Mouse (Mus musculus): ENCODE results near the gene Cx3cr1. TPM values are rescaled to one million over a fixed set of nuclear protein-coding genes. Genes with fewer than 3 reads are reported as not detected.
"Not testable (repeated sequence)": the region's sequence is repeated elsewhere in the genome, so short reads cannot be mapped to it uniquely, and the experiment has no call there.

Cx3cr1 gene
- polyA plus RNA-seq, 1 experiment from 2014 or later: 8.9 TPM

- no peaks in the 10 kb centered on the region for H3K36me3 ChIP-seq
- ATAC-seq (ENCODE audit: insufficient number of reproducible peaks, insufficient read depth, low FRiP score, low TSS enrichment, low read depth): no peak
- 83% methylated on average over 18 of the region's 18 CpGs for WGBS
These were observed 46.4 kb downstream of the Cx3cr1 start, which contains the start of gene Xirp1 for GRCm38 (mm10) chr9:120023086-120023811. Gene Xirp1 (minus strand): TSS chr9:120023598.

GRCm38 (mm10) chr9:120021164-120021563, 48.5 kb downstream of the Cx3cr1 start:
- WGBS: 59% methylated on average over 5 of the region's 5 CpGs
- Histone ChIP-seq H3K4me3 (no peak overlapping the region), H3K4me2 (no peak overlapping the region), H3K9ac (no peak overlapping the region), H3K9me3 (no peaks in the 10 kb centered on the region), H3K4me1 (peaks cover 13% of the 10 kb centered on the region), H3K27ac (no peak overlapping the region), H3K27me3 (no peaks in the 10 kb centered on the region), H3K36me3 (no peaks in the 10 kb centered on the region)
- no peak for ATAC-seq (ENCODE audit: insufficient number of reproducible peaks, insufficient read depth, low FRiP score, low TSS enrichment, low read depth)

More at GRCm38 (mm10) chr9:120023086-120023811, 46.4 kb downstream of the Cx3cr1 start, which contains the start of gene Xirp1:
- H3K4me1 ChIP-seq: peaks cover 23% of the 10 kb centered on the region
- no peaks in the 10 kb centered on the region for H3K27me3 ChIP-seq
- no peaks in the 10 kb centered on the region for H3K9me3 ChIP-seq
- H3K4me3 ChIP-seq: no peak within 1 kb of the TSS
- no peak within 1 kb of the TSS for H3K27ac ChIP-seq
- no peak within 1 kb of the TSS for H3K4me2 ChIP-seq
- no peak within 1 kb of the TSS for H3K9ac ChIP-seq

GRCm38 (mm10) chr9:120020285-120020890, 49.3 kb downstream of the Cx3cr1 start:
- peak overlapping the region; percentile 39; the same call in 1 of the 2 replicates for H3K27ac ChIP-seq
- H3K27me3 ChIP-seq: no peaks in the 10 kb centered on the region
- ATAC-seq (ENCODE audit: insufficient number of reproducible peaks, insufficient read depth, low FRiP score, low TSS enrichment, low read depth): no peak
- peaks cover 13% of the 10 kb centered on the region for H3K4me1 ChIP-seq
- H3K4me2 ChIP-seq: no peak overlapping the region
- H3K36me3 ChIP-seq: no peaks in the 10 kb centered on the region
- WGBS: 37% methylated on average over 7 of the region's 7 CpGs
- no peak overlapping the region for H3K9ac ChIP-seq
- H3K9me3 ChIP-seq: no peaks in the 10 kb centered on the region
- H3K4me3 ChIP-seq: no peak overlapping the region

- no peaks in the 10 kb centered on the region for H3K36me3 ChIP-seq
- 70% methylated on average over 10 of the region's 10 CpGs for WGBS
- no peak overlapping the region for H3K27ac ChIP-seq
- H3K4me1 ChIP-seq: peaks cover 13% of the 10 kb centered on the region
- H3K9me3 ChIP-seq: no peaks in the 10 kb centered on the region
- H3K9ac ChIP-seq: no peak overlapping the region
- no peak overlapping the region for H3K4me3 ChIP-seq
- no peaks in the 10 kb centered on the region for H3K27me3 ChIP-seq
- ATAC-seq (ENCODE audit: insufficient number of reproducible peaks, insufficient read depth, low FRiP score, low TSS enrichment, low read depth): no peak
- H3K4me2 ChIP-seq: no peak overlapping the region
These were observed 52.7 kb downstream of the Cx3cr1 start for GRCm38 (mm10) chr9:120016956-120017355.

- Histone ChIP-seq H3K4me3 (no peak overlapping the region), H3K27ac (no peak overlapping the region), H3K36me3 (no peaks in the 10 kb centered on the region), H3K27me3 (no peaks in the 10 kb centered on the region), H3K9me3 (no peaks in the 10 kb centered on the region), H3K4me2 (no peak overlapping the region), H3K9ac (no peak overlapping the region), H3K4me1 (peaks cover 9% of the 10 kb centered on the region)
- WGBS: 74% methylated on average over 6 of the region's 6 CpGs
- no peak for ATAC-seq (ENCODE audit: insufficient number of reproducible peaks, insufficient read depth, low FRiP score, low TSS enrichment, low read depth)
These were observed 54.9 kb downstream of the Cx3cr1 start for GRCm38 (mm10) chr9:120014828-120015227.

GRCm38 (mm10) chr9:120013251-120013820, 56.3 kb downstream of the Cx3cr1 start:
- Histone ChIP-seq H3K9me3 (no peaks in the 10 kb centered on the region), H3K4me2 (no peak overlapping the region), H3K36me3 (no peaks in the 10 kb centered on the region), H3K27me3 (no peaks in the 10 kb centered on the region), H3K9ac (no peak overlapping the region), H3K4me3 (no peak overlapping the region), H3K27ac (no peak overlapping the region), H3K4me1 (peaks cover 9% of the 10 kb centered on the region)
- 66% methylated on average over 11 of the region's 11 CpGs for WGBS
- ATAC-seq (ENCODE audit: insufficient number of reproducible peaks, insufficient read depth, low FRiP score, low TSS enrichment, low read depth): no peak

- no peak overlapping the region for H3K4me2 ChIP-seq
- no peaks in the 10 kb centered on the region for H3K9me3 ChIP-seq
- ATAC-seq (ENCODE audit: insufficient number of reproducible peaks, insufficient read depth, low FRiP score, low TSS enrichment, low read depth): no peak
- H3K4me3 ChIP-seq: no peak overlapping the region
- no peaks in the 10 kb centered on the region for H3K36me3 ChIP-seq
- 84% methylated on average over 5 of the region's 5 CpGs for WGBS
- H3K4me1 ChIP-seq: peaks cover 9% of the 10 kb centered on the region
- H3K27ac ChIP-seq: no peak overlapping the region
- H3K9ac ChIP-seq: no peak overlapping the region
- H3K27me3 ChIP-seq: no peaks in the 10 kb centered on the region
These were observed 56.9 kb downstream of the Cx3cr1 start for GRCm38 (mm10) chr9:120012781-120013180.

- H3K9ac ChIP-seq; H3K27ac ChIP-seq; H3K4me3 ChIP-seq; H3K9me3 ChIP-seq; H3K27me3 ChIP-seq; H3K4me2 ChIP-seq; H3K4me1 ChIP-seq; ATAC-seq (ENCODE audit: insufficient number of reproducible peaks, insufficient read depth, low FRiP score, low TSS enrichment, low read depth); H3K36me3 ChIP-seq: not testable (repeated sequence)
- 79% methylated on average over 6 of the region's 6 CpGs for WGBS
These were observed 57.5 kb downstream of the Cx3cr1 start for GRCm38 (mm10) chr9:120012161-120012560.

- Histone ChIP-seq H3K9me3 (no peaks in the 10 kb centered on the region), H3K4me3 (peak overlapping the region; percentile 44), H3K4me1 (peaks cover 9% of the 10 kb centered on the region), H3K27ac (peak overlapping the region; percentile 57; the same call in 1 of the 2 replicates), H3K27me3 (no peaks in the 10 kb centered on the region), H3K9ac (peak overlapping the region; percentile 32; the same call in 1 of the 2 replicates), H3K36me3 (no peaks in the 10 kb centered on the region), H3K4me2 (peak overlapping the region; percentile 81)
- ATAC-seq (ENCODE audit: insufficient number of reproducible peaks, insufficient read depth, low FRiP score, low TSS enrichment, low read depth): no peak
- 2% methylated on average over 10 of the region's 10 CpGs for WGBS
These were observed 58.1 kb downstream of the Cx3cr1 start for GRCm38 (mm10) chr9:120011533-120011932.

GRCm38 (mm10) chr9:120010781-120011511, 58.7 kb downstream of the Cx3cr1 start:
- peak overlapping the region; percentile 81 for H3K4me2 ChIP-seq
- 2% methylated on average over 53 of the region's 60 CpGs for WGBS
- peak overlapping the region; percentile 44 for H3K4me3 ChIP-seq
- H3K27me3 ChIP-seq: no peaks in the 10 kb centered on the region
- H3K9ac ChIP-seq: peak overlapping the region; percentile 60
- peaks cover 12% of the 10 kb centered on the region for H3K4me1 ChIP-seq
- no peaks in the 10 kb centered on the region for H3K36me3 ChIP-seq
- no peaks in the 10 kb centered on the region for H3K9me3 ChIP-seq
- peak overlapping the region; percentile 80 for H3K27ac ChIP-seq
- peak; percentile 86 for ATAC-seq (ENCODE audit: insufficient number of reproducible peaks, insufficient read depth, low FRiP score, low TSS enrichment, low read depth)

- no peak overlapping the region for H3K9ac ChIP-seq
- no peak overlapping the region for H3K27ac ChIP-seq
- no peak overlapping the region for H3K4me2 ChIP-seq
- H3K4me3 ChIP-seq: no peak overlapping the region
- H3K27me3 ChIP-seq: no peaks in the 10 kb centered on the region
- H3K36me3 ChIP-seq: no peaks in the 10 kb centered on the region
- 88% methylated on average over 3 of the region's 3 CpGs for WGBS
- peaks cover 15% of the 10 kb centered on the region for H3K4me1 ChIP-seq
- no peaks in the 10 kb centered on the region for H3K9me3 ChIP-seq
- no peak for ATAC-seq (ENCODE audit: insufficient number of reproducible peaks, insufficient read depth, low FRiP score, low TSS enrichment, low read depth)
These were observed 59.8 kb downstream of the Cx3cr1 start for GRCm38 (mm10) chr9:120009871-120010270.
